In the genomic region with DNA sequence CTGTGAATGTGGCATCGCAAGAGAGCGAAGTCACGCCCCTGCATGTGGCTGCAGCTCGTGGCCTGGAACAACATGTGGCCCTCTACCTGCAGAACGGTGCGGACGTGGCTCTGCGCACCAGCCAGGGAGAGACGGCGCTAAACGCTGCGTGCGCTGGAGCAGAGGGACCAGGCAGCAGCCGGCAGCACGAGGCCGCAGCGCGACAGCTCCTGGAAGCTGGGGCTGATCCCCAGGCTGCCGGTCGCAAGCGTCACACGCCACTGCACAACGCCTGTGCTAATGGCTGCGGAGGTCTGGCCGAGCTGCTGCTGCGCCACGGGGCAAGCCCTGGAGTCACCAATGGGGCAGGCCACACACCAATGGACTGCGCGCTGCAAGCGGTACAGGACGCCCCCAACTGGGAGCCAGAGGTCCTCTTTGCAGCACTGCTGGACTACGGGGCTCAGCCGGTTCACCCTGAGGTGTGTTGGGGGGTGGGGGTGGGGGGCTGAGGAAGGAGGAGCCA, we compare ENCODE assay signal across 8 mouse cellular contexts. TPM values are rescaled to one million over a fixed set of nuclear protein-coding genes. Genes with fewer than 3 reads are reported as not detected.
DNase-seq lines count a peak whose midpoint lies in the region; ATAC-seq and TF ChIP-seq lines count a peak whose summit lies in the region.

No protein-coding gene starts in this region.

- peaks cover 3% of the 10 kb centered on the region; the same call in 1 of the 2 replicates for H3K4me1 ChIP-seq in kidney, adult 2 months (ENCODE audit: control insufficient read depth, insufficient read depth, low read length)
- peaks cover 7% of the 10 kb centered on the region; the same call in 1 of the 2 replicates for H3K4me1 ChIP-seq in embryonic facial prominence, embryonic 14.5 days (ENCODE audit: control insufficient read depth, insufficient read depth, low read length)
- H3K4me1 ChIP-seq in intestine, embryonic 16.5 days (ENCODE audit: control insufficient read depth, insufficient read depth, low read length): peaks cover 10% of the 10 kb centered on the region
- H3K4me1 ChIP-seq in megakaryocyte, embryonic 14.5 days: peaks cover 12% of the 10 kb centered on the region

- DNase-seq in kidney, adult 2 months: peak; percentile 72
- DNase-seq in kidney, adult 11 months: no peak
- DNase-seq in R1 (ENCODE audit: low read depth, low spot score): peak; percentile 80
- peak; percentile 54 for DNase-seq in embryonic facial prominence, embryonic 14.5 days (ENCODE audit: low spot score)
- no peak for DNase-seq in natural killer cell, adult 2 months (ENCODE audit: low spot score in 2 of 2)
- no peak for DNase-seq in right cerebral cortex, postnatal 4 days

- H3K27me3 ChIP-seq in kidney, adult 2 months (replicated peaks; ENCODE audit: control insufficient read depth, insufficient read depth, low read length): no peaks in the 10 kb centered on the region
- H3K27me3 ChIP-seq in embryonic facial prominence, embryonic 14.5 days (replicated peaks; ENCODE audit: control insufficient read depth, insufficient read depth, low read length): no peaks in the 10 kb centered on the region; the same call in 1 of the 2 replicates
- H3K27me3 ChIP-seq in intestine, embryonic 16.5 days (replicated peaks; ENCODE audit: control insufficient read depth, insufficient read depth, low read length): no peaks in the 10 kb centered on the region
- peaks cover 25% of the 10 kb centered on the region for H3K27me3 ChIP-seq in megakaryocyte, embryonic 14.5 days (replicated peaks)

- H3K4me2 ChIP-seq in embryonic facial prominence, embryonic 14.5 days (ENCODE audit: low read depth, low read length): peak overlapping the region; percentile 69
- H3K4me2 ChIP-seq in intestine, embryonic 16.5 days (ENCODE audit: low read depth, low read length): peak overlapping the region; percentile 90

- peak overlapping the region; percentile 67 for H3K9ac ChIP-seq in embryonic facial prominence, embryonic 14.5 days (ENCODE audit: low read depth, low read length)
- H3K9ac ChIP-seq in intestine, embryonic 16.5 days (ENCODE audit: low read depth, low read length): peak overlapping the region; percentile 69

- peak overlapping the region; percentile 5; the same call in 1 of the 2 replicates for H3K4me3 ChIP-seq in kidney, adult 2 months (ENCODE audit: insufficient read depth, low read depth, low read length)
- peak overlapping the region; percentile 33 for H3K4me3 ChIP-seq in embryonic facial prominence, embryonic 14.5 days (ENCODE audit: low read depth, low read length)
- H3K4me3 ChIP-seq in intestine, embryonic 16.5 days (ENCODE audit: low read length): peak overlapping the region; percentile 42
- peak overlapping the region; percentile 76 for H3K4me3 ChIP-seq in megakaryocyte, embryonic 14.5 days (replicated peaks)

- no peak for TF ChIP-seq CTCF in kidney, adult 2 months (conservative IDR thresholded peaks at IDR 0.05; ENCODE audit: insufficient read depth, insufficient read length, low read depth, low read length)

- ATAC-seq in embryonic facial prominence, embryonic 14.5 days (ENCODE audit: low read depth): peak; percentile 77
- ATAC-seq in intestine, embryonic 16.5 days: peak; percentile 82

- no peak for TF ChIP-seq POLR2A in kidney, adult 2 months (IDR thresholded peaks at IDR 0.05; ENCODE audit: low read depth, low read length)

- 2% methylated on average over 33 of the region's 33 CpGs for WGBS in kidney, adult 2 months
- WGBS in embryonic facial prominence, embryonic 14.5 days: 5% methylated on average over 12 of the region's 33 CpGs
- 2% methylated on average over 33 of the region's 33 CpGs for WGBS in intestine, embryonic 16.5 days

- H3K27ac ChIP-seq in kidney, adult 2 months (ENCODE audit: insufficient read depth, low read depth, low read length): no peak overlapping the region
- no peak overlapping the region; the same call in 1 of the 2 replicates for H3K27ac ChIP-seq in embryonic facial prominence, embryonic 14.5 days (replicated peaks; ENCODE audit: low read depth, low read length)
- no peak overlapping the region for H3K27ac ChIP-seq in intestine, embryonic 16.5 days (ENCODE audit: low read length)

- no peaks in the 10 kb centered on the region for H3K36me3 ChIP-seq in kidney, adult 2 months (ENCODE audit: control insufficient read depth, insufficient read depth, low read length)
- H3K36me3 ChIP-seq in embryonic facial prominence, embryonic 14.5 days (ENCODE audit: control insufficient read depth, insufficient read depth, low read length): no peaks in the 10 kb centered on the region
- no peaks in the 10 kb centered on the region for H3K36me3 ChIP-seq in intestine, embryonic 16.5 days (ENCODE audit: control insufficient read depth, insufficient read depth, low read length)
- H3K36me3 ChIP-seq in megakaryocyte, embryonic 14.5 days (replicated peaks; ENCODE audit: low read length): no peaks in the 10 kb centered on the region

- no peaks in the 10 kb centered on the region for H3K9me3 ChIP-seq in embryonic facial prominence, embryonic 14.5 days (ENCODE audit: control insufficient read depth, low read length)
- H3K9me3 ChIP-seq in intestine, embryonic 16.5 days (ENCODE audit: control insufficient read depth, low read length): no peaks in the 10 kb centered on the region
- no peaks in the 10 kb centered on the region for H3K9me3 ChIP-seq in megakaryocyte, embryonic 14.5 days

RNA-seq across cellular contexts. Expression of gene Asb16, which starts 7.9 kb away (rescaled TPM):
- 0.10 and 0.70 TPM in 2 replicates for polyA plus RNA-seq in kidney, adult 2 months (2012; rRNA removed)
- polyA plus RNA-seq in embryonic facial prominence, embryonic 14.5 days (2014; fragmentation: Nextera tagmentation; extraction: Ambion mirVana): 0.25 and 0.33 TPM in 2 replicates
- 0.05 TPM in 2 replicates for polyA plus RNA-seq in intestine, embryonic 16.5 days (2015; fragmentation: Nextera tagmentation; extraction: Ambion mirVana)
- not detected in 2 replicates for polyA plus RNA-seq in megakaryocyte, embryonic 14.5 days (2012; ENCODE audit: insufficient read depth, low replicate concordance)

RNA-seq across cellular contexts. Expression of gene Tmub2, which starts 8.3 kb away (rescaled TPM):
- 59.7 and 66.9 TPM in 2 replicates for polyA plus RNA-seq in kidney, adult 2 months (2012; rRNA removed)
- polyA plus RNA-seq in embryonic facial prominence, embryonic 14.5 days (2014; fragmentation: Nextera tagmentation; extraction: Ambion mirVana): 49.8 and 55.9 TPM in 2 replicates
- 52.0 and 54.3 TPM in 2 replicates for polyA plus RNA-seq in intestine, embryonic 16.5 days (2015; fragmentation: Nextera tagmentation; extraction: Ambion mirVana)
- polyA plus RNA-seq in megakaryocyte, embryonic 14.5 days (2012; ENCODE audit: insufficient read depth, low replicate concordance): 46.7 and 48.3 TPM in 2 replicates

RNA-seq across cellular contexts. Expression of gene Atxn7l3, which starts 20.0 kb away (rescaled TPM):
- 28.0 TPM in 2 replicates for polyA plus RNA-seq in kidney, adult 2 months (2012; rRNA removed)
- polyA plus RNA-seq in embryonic facial prominence, embryonic 14.5 days (2014; fragmentation: Nextera tagmentation; extraction: Ambion mirVana): 19.5 and 20.8 TPM in 2 replicates
- 8.8 and 9.0 TPM in 2 replicates for polyA plus RNA-seq in intestine, embryonic 16.5 days (2015; fragmentation: Nextera tagmentation; extraction: Ambion mirVana)
- 64.8 and 80.0 TPM in 2 replicates for polyA plus RNA-seq in megakaryocyte, embryonic 14.5 days (2012; ENCODE audit: insufficient read depth, low replicate concordance)

RNA-seq across cellular contexts. Expression of gene BC030867, which starts 27.8 kb away (rescaled TPM):
- 0.41 and 0.81 TPM in 2 replicates for polyA plus RNA-seq in kidney, adult 2 months (2012; rRNA removed)
- polyA plus RNA-seq in embryonic facial prominence, embryonic 14.5 days (2014; fragmentation: Nextera tagmentation; extraction: Ambion mirVana): 11.7 and 12.6 TPM in 2 replicates
- 12.4 and 15.9 TPM in 2 replicates for polyA plus RNA-seq in intestine, embryonic 16.5 days (2015; fragmentation: Nextera tagmentation; extraction: Ambion mirVana)
- 2.6 and 4.2 TPM in 2 replicates for polyA plus RNA-seq in megakaryocyte, embryonic 14.5 days (2012; ENCODE audit: insufficient read depth, low replicate concordance)

RNA-seq across cellular contexts. Expression of gene Ubtf, which starts 43.1 kb away (rescaled TPM):
- polyA plus RNA-seq in kidney, adult 2 months (2012; rRNA removed): 27.0 and 30.3 TPM in 2 replicates
- 73.3 and 83.9 TPM in 2 replicates for polyA plus RNA-seq in embryonic facial prominence, embryonic 14.5 days (2014; fragmentation: Nextera tagmentation; extraction: Ambion mirVana)
- 65.5 and 66.0 TPM in 2 replicates for polyA plus RNA-seq in intestine, embryonic 16.5 days (2015; fragmentation: Nextera tagmentation; extraction: Ambion mirVana)
- polyA plus RNA-seq in megakaryocyte, embryonic 14.5 days (2012; ENCODE audit: insufficient read depth, low replicate concordance): 46.9 and 85.8 TPM in 2 replicates

Comparison
In these comparisons a context has a peak if more than half of its experiments do, and no peak if none do; other contexts are left out.
1. DNase-seq: peak in kidney, adult 2 months (single experiment), R1 (single experiment) and embryonic facial prominence, embryonic 14.5 days (single experiment); none in kidney, adult 11 months (single experiment), natural killer cell, adult 2 months (0 of 2) and right cerebral cortex, postnatal 4 days (single experiment).
2. H3K4me3 ChIP-seq: peak in every context shown above with its lines; median percentile 76 in megakaryocyte, embryonic 14.5 days; 42 in intestine, embryonic 16.5 days; 33 in embryonic facial prominence, embryonic 14.5 days; 5 in kidney, adult 2 months.